Mouse (Mus musculus) adrenal gland, adult (tissue): ENCODE measurements around the gene Rbpjl.

Source experiments
- DNase-seq, 2 experiments: peaks; one replicate each; pipeline ENCODE4 v3.0.0; 2022 to 2023; ENCODE audit warnings: low spot score in 1 of 2; ENCODE audit not compliant: inconsistent age in 2 of 2

Rbpjl gene

GRCm38 (mm10) chr2:164389499-164389898 is 13.4 kb upstream of the Rbpjl start:
- DNase-seq, result peak; percentile 79 to 94

GRCm38 (mm10) chr2:164393126-164393525 is 9.8 kb upstream of the Rbpjl start:
- DNase-seq, result no peak

DNA sequence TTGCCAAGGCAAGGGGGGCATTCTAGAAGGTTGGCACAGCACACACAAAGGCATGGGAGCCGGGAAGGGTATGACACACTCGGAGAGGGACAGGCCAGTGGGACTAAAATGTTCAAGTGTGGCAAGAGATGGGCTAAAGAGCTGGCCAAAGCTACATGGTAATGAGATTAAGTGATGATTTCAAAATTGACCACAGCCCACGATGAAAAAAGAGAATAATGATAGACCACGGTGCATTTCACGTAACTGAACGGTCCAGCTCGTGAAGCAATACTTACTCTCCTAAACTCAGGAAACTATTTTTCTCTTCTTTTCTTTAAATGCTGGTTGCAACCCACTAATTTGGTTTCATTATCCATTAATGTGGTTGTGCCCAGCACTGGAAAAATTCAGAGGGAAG is 6.9 kb upstream of the Rbpjl start:
- no peak for DNase-seq

- DNase-seq, result no peak
Measured at GRCm38 (mm10) chr2:164396911-164397310, 6.0 kb upstream of the Rbpjl start.

DNA sequence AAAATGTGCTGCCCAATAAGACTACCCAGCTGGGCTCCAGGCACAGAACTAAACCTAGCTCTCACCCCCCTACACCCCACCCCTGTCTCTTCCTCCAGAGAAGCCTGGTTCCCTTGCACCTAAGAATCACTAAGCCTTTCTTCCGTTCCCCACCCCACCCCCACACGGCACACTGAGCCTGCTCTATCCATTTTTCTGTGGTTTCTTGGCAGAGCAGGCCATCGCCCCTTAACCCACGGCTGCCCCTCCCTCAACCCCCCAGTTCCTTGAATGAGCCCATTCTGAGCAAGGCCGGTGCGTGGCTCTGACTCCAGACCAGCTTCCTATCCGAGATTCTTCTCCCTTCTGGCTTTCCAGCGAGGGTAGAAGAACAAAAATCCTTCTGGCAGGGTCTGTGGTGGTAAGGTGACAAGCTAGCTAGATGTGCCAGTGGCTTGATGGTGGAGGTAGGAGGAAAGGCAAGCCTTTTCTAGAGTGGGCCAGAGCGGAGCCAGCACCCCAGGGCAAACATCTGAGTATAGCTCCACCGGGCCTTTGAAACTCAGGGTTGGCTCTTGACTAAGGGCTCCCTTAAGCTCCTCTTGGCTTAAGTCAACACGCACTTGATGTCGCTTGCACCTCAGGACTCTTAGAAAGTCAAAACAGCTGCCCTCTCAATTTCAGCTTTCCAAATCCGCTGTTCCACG is 598 bp downstream of the Rbpjl start:
- DNase-seq, result no peak

DNA sequence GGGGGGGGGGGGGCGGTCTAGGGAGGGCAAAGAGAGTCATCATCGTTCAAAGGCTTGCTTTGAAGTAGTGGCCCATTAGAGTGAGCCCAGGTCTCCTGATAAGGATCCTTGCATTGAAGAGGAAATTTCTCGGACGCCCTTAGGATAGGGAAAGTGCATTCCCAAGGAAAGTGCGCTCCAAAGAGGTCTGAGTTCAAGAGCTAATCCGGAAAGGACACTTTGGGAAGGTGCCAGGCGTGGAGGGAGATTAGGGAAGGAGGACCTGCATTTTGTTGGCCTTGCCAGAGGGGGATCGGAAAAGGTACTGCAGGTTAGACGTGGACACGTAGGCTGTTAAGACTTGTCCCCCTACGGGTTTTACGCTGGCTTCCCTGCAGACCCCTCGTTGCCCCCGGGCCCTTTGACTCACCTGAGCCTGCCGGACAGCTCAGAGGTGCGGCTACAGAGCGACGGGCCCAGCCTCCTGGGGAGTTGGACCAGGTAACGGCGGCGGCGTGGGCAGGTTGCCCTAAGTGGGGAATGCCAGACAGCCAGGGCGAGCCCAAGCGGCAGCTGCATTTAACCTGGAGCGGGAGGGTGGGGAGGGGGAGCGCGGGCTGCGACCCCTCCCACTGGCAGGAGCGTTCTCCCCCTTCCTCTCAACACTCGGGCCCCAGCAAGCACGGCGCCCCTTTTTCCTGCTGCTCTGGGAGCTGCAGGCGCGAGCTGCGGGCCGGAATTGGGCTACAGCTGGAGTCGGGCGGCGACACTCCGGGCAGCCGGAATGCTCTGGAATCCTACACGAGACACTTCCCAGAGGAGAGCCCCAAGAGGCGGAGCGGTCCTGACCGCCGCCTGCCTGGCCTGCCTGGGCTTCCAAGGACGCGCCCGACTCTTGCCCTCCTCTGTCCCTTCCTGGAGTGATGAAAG is 1.4 kb downstream of the Rbpjl start:
- peak in 1 of 2 experiments; percentile 51 for DNase-seq

- DNase-seq, result no peak
Measured at GRCm38 (mm10) chr2:164405060-164405459, 2.1 kb downstream of the Rbpjl start, which contains the start of gene Matn4. Gene Matn4, minus strand, starts transcription at chr2:164405160.

GRCm38 (mm10) chr2:164405519-164405918 is 2.6 kb downstream of the Rbpjl start:
- no peak for DNase-seq

DNA sequence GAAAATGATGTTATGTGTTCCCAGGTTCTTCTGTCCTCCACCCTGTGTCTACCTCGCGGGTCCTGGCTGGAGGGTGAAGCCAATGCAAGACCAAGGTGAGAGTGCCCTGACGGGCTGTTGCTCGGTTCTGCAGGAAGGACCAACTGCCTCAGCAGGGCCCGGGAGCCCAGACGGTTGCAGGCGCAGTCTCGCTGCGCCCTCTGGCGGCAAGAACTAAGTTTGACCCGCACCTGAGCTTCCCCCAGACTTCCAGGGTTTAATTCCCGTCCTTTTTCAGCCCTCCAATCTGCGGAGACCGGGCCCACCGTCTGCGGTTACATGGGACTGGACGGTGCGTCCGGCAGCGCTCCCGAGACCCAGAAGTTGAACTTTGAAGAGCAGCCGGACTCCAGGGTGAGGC is 4.8 kb downstream of the Rbpjl start:
- peak; percentile 64 to 82 for DNase-seq

GRCm38 (mm10) chr2:164414167-164414566 is 11.2 kb downstream of the Rbpjl start:
- no peak for DNase-seq

DNA sequence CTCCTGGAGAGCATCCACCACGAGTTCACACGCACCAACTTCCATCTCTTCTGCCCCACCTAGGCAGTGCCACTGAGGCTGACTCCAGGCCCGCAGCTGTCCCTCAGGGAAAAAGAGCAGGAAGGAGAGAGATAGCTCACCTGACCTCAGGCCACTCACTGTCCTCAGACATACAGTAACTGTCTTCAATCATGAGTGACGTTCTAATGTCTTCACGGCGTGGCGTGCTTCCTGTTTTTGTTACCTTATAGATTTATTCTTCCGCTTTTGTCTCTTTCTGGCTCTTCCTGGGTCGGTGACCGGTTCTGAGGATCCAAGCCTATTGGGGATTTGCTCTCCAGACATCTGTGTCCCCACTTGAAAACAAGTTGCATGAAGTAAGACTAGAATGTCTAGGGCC is 11.6 kb downstream of the Rbpjl start:
- DNase-seq, result no peak

DNA sequence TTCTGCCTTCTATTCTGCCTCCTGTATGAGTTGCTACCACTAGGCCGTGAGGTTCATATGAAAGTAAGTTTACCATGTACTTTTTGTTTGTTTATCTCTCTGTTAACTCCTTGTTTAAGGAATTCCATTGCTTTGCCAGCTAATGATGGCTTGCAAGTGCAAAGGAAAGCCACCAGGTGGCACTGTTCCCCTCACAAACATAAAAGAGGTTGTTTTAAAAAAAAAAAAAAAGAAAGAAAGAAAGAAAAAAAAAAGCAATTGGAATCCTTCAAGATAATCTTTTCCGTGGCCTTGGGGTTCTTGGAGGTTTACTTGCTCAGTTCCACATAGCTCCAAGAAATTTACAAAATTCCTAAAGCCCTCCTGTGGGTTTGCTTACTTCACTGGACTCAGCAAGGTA is 14.3 kb downstream of the Rbpjl start:
- peak in 1 of 2 experiments; percentile 70 for DNase-seq

GRCm38 (mm10) chr2:164418308-164418875 is 15.5 kb downstream of the Rbpjl start:
- no peak for DNase-seq

DNA sequence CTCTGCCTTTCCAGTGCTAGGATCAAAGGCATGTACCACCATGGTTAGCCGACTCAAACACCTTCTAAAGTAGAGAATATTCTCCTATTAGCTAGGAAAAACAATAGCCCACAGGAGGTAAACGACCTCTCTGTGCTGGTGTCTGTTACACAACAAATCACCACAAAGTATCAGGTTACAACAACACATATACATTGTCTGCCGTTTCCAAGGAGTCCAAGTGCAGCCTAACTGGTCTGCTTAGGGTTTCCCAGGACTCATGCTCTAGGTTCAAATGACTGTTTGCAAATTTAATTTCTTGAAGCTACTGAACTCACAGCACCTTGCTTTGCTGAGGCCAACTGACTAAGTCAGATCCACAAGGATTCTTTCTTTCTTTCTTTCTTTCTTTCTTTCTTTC is 16.5 kb downstream of the Rbpjl start:
- no peak for DNase-seq

DNA sequence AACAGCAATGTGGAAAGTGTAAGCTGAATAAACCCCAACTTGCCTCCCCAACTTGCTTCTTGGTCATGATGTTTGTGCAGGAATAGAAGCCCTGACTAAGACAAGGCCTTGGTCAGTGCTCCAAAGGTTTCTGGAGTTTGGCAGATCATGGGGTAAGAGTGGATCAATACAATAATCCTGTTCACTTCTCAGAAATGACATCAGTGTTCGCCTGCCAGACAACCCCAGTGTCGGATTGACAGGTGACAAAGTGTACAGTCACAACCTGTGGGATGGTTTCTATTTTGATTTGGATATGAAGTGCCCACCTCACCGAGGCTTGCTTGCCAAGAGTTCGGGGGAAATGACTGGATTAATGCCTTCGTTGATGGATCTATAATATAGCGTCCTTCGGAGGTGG is 18.4 kb downstream of the Rbpjl start:
- DNase-seq, result no peak

DNA sequence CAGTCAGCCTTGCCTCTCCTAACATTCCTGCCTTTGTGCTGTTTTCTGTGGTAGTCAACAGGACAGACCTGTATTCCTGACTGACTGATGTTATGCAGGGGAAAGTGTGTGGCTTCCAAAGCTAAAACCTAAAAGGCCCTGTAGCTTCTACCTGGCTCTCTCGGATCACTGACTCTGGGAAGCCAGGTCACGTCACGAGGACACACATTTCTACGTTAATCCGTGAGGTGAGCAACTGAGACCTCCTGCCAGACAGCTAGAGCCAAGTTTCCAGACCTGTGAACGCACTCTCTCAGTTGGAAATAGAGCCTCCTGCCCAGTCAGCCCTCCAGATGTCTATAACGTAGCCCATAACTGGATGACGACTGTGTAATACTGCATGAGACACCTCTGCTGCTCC is 19.0 kb downstream of the Rbpjl start:
- no peak for DNase-seq

DNA sequence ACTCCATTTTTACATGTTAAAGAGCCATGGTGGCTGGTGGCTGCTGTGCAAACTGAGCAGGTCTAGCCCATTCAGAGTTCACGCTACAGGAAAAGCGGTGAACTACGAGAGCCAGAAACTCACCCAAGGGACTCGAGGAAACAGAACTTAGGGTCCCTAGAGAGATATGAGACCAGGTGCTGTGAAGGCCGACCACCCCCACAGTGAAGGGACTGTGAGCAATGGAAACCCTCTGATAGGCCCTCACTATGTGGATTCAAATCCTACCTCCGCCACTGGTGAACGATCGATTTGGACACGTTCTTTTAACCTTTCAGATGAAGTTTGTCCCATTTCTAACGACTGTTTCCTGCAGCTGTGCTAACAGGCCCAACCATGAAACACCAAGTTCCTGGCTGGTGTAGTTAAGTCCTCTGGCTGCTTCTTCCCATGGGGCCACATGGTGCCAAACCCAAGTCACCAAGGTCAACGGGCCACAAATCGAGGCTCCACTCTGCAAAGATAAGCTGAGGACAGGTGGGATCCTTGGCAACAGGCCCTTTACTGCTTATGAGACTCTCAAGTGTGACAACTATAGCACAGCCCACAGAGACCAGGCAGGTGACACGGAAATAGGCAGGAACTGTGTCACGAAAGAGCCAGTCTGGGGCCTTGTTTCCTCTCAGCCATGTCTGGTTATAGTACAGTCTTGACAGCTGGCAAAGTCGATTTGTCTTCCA is 19.9 kb downstream of the Rbpjl start:
- DNase-seq, result peak in 1 of 2 experiments; percentile 46

- DNase-seq, result peak in 1 of 2 experiments; percentile 48
Measured at GRCm38 (mm10) chr2:164423464-164423863, 20.5 kb downstream of the Rbpjl start.

GRCm38 (mm10) chr2:164424406-164424805 is 21.5 kb downstream of the Rbpjl start:
- DNase-seq, result peak in 1 of 2 experiments; percentile 21

- peak in 1 of 2 experiments; percentile 27 for DNase-seq
Measured at GRCm38 (mm10) chr2:164425401-164425800, 22.5 kb downstream of the Rbpjl start.

- DNase-seq, result peak in 1 of 2 experiments; percentile 46
Measured at GRCm38 (mm10) chr2:164426121-164426520, 23.2 kb downstream of the Rbpjl start.
